Mouse (Mus musculus) CD4-positive, CD25-positive, alpha-beta regulatory T cell, adult 9 weeks (primary cell): ENCODE data around the gene Rtkn2. TPM values are rescaled to one million over a fixed set of nuclear protein-coding genes. Genes with fewer than 3 reads are reported as not detected.

Source experiments
- polyA plus RNA-seq: library from polyadenylated mRNA; unstranded; fragments of 100-300 nt; shearing (Covaris generic); gene quantifications from one replicate; pipeline ENCODE4 v1.2.1, GENCODE M21; 2017

The Rtkn2 gene
- 0.25 TPM for polyA plus RNA-seq

GRCm38 (mm10) chr10:67979401-67980157 lies at the start of gene Rtkn2:
Gene Rtkn2 (plus strand): TSS chr10:67979570.

Other genes with a start within 250 kb of the Rtkn2 start
- 6.5 TPM for gene Zfp365, start 66.9 kb upstream of the Rtkn2 start, polyA plus RNA-seq